In genomic region chr8:86808990-86809960, GRCm38 (mm10) we compare ENCODE assay signal across 19 mouse cellular contexts.
DNase-seq lines count a peak whose midpoint lies in the region; ATAC-seq lines count a peak whose summit lies in the region.
"Had no signal": no experiment of that assay in that cellular context is flagged by ENCODE, and none has a peak within 500 bp of the region (broad histone marks: within the 10 kb centered on the region; RNA-seq: fewer than 3 reads in every experiment).

No protein-coding gene starts in this region.

- H3K4me1 ChIP-seq in embryonic facial prominence, embryonic 12.5 days: no peaks in the 10 kb centered on the region
- no peaks in the 10 kb centered on the region for H3K4me1 ChIP-seq in embryonic facial prominence, embryonic 10.5 days
- H3K4me1 ChIP-seq in liver, embryonic 16.5 days (ENCODE audit: control insufficient read depth, low read depth, low read length): no peaks in the 10 kb centered on the region
- no peaks in the 10 kb centered on the region for H3K4me1 ChIP-seq in embryonic facial prominence, embryonic 14.5 days (ENCODE audit: control insufficient read depth, insufficient read depth, low read length)
- H3K4me1 ChIP-seq: hindbrain, embryonic 12.5 days; intestine, embryonic 15.5 days; liver, embryonic 13.5 days had no signal

- peak; percentile 28; the same call in 1 of the 2 replicates for ATAC-seq in embryonic facial prominence, embryonic 12.5 days (ENCODE audit: insufficient number of reproducible peaks, insufficient read depth, low FRiP score, low TSS enrichment)
- 0 out of 2 replicates have a peak, but pooled peaks have one; percentile 13 for ATAC-seq in liver, embryonic 16.5 days (ENCODE audit: low read depth)
- peak; percentile 65; the same call in 1 of the 2 replicates for ATAC-seq in embryonic facial prominence, embryonic 14.5 days (ENCODE audit: low read depth)
- 0 out of 2 replicates have a peak, but pooled peaks have one; percentile 49 for ATAC-seq in megakaryocyte, adult 5-6 weeks (ENCODE audit: poor library complexity, severe bottlenecking)
- ATAC-seq in megakaryocyte-erythroid progenitor cell, adult 5-6 weeks (replicated peaks; ENCODE audit: low FRiP score, low TSS enrichment, poor library complexity, severe bottlenecking): no peak
- ATAC-seq: forebrain, embryonic 14.5 days; hindbrain, postnatal 0 days; intestine, embryonic 15.5 days had no signal

- no peaks in the 10 kb centered on the region for H3K27me3 ChIP-seq in embryonic facial prominence, embryonic 12.5 days
- no peaks in the 10 kb centered on the region for H3K27me3 ChIP-seq in embryonic facial prominence, embryonic 10.5 days (replicated peaks; ENCODE audit: low read depth, poor library complexity, severe bottlenecking)
- H3K27me3 ChIP-seq in liver, embryonic 16.5 days (ENCODE audit: control insufficient read depth, insufficient read depth, low read depth, low read length): no peaks in the 10 kb centered on the region
- no peaks in the 10 kb centered on the region for H3K27me3 ChIP-seq in embryonic facial prominence, embryonic 14.5 days (replicated peaks; ENCODE audit: control insufficient read depth, insufficient read depth, low read length)
- H3K27me3 ChIP-seq: hindbrain, embryonic 12.5 days; intestine, embryonic 15.5 days had no signal

- H3K27ac ChIP-seq in embryonic facial prominence, embryonic 12.5 days: no peak overlapping the region
- H3K27ac ChIP-seq in embryonic facial prominence, embryonic 10.5 days (replicated peaks): no peak overlapping the region
- no peak overlapping the region for H3K27ac ChIP-seq in liver, embryonic 16.5 days (ENCODE audit: low read length)
- no peak overlapping the region for H3K27ac ChIP-seq in embryonic facial prominence, embryonic 14.5 days (replicated peaks; ENCODE audit: low read depth, low read length)
- H3K27ac ChIP-seq: heart, embryonic 10.5 days; hindbrain, embryonic 12.5 days; hindbrain, postnatal 0 days; intestine, embryonic 15.5 days; liver, embryonic 13.5 days had no signal

- 78% methylated on average over 15 of the region's 15 CpGs for WGBS in embryonic facial prominence, embryonic 12.5 days
- 84% methylated on average over 15 of the region's 15 CpGs for WGBS in embryonic facial prominence, embryonic 10.5 days
- WGBS in liver, embryonic 16.5 days (ENCODE audit: insufficient replicate concordance): 49% methylated on average over 15 of the region's 15 CpGs
- 79% methylated on average over 13 of the region's 15 CpGs for WGBS in embryonic facial prominence, embryonic 14.5 days

- no peaks in the 10 kb centered on the region for H3K9me3 ChIP-seq in embryonic facial prominence, embryonic 12.5 days
- no peaks in the 10 kb centered on the region for H3K9me3 ChIP-seq in embryonic facial prominence, embryonic 10.5 days
- H3K9me3 ChIP-seq in liver, embryonic 16.5 days (replicated peaks; ENCODE audit: control insufficient read depth, low read length): no peaks in the 10 kb centered on the region
- no peaks in the 10 kb centered on the region for H3K9me3 ChIP-seq in embryonic facial prominence, embryonic 14.5 days (ENCODE audit: control insufficient read depth, low read length)
- H3K9me3 ChIP-seq: heart, embryonic 10.5 days; hindbrain, embryonic 12.5 days; intestine, embryonic 15.5 days; liver, embryonic 13.5 days had no signal

- H3K4me2 ChIP-seq in embryonic facial prominence, embryonic 12.5 days (replicated peaks): no peak overlapping the region
- no peak overlapping the region for H3K4me2 ChIP-seq in liver, embryonic 16.5 days (ENCODE audit: low read depth, low read length)
- H3K4me2 ChIP-seq in embryonic facial prominence, embryonic 14.5 days (ENCODE audit: low read depth, low read length): no peak overlapping the region
- H3K4me2 ChIP-seq: hindbrain, embryonic 12.5 days; intestine, embryonic 15.5 days; liver, embryonic 13.5 days had no signal

- H3K36me3 ChIP-seq in embryonic facial prominence, embryonic 12.5 days: no peaks in the 10 kb centered on the region
- no peaks in the 10 kb centered on the region for H3K36me3 ChIP-seq in embryonic facial prominence, embryonic 10.5 days (replicated peaks)
- no peaks in the 10 kb centered on the region for H3K36me3 ChIP-seq in liver, embryonic 16.5 days (ENCODE audit: control insufficient read depth, insufficient read depth)
- H3K36me3 ChIP-seq in embryonic facial prominence, embryonic 14.5 days (ENCODE audit: control insufficient read depth, insufficient read depth, low read length): no peaks in the 10 kb centered on the region
- H3K36me3 ChIP-seq: heart, embryonic 10.5 days; hindbrain, embryonic 12.5 days; intestine, embryonic 15.5 days; liver, embryonic 13.5 days had no signal

- DNase-seq in embryonic facial prominence, embryonic 10.5 days (ENCODE audit: low spot score): no peak
- no peak for DNase-seq in liver
- DNase-seq in embryonic facial prominence, embryonic 14.5 days (ENCODE audit: low spot score): no peak
- DNase-seq in right cerebral cortex, adult 18-20 months: no peak
- DNase-seq: adrenal gland, adult 8-10 months; gastrocnemius, postnatal 25 days; heart, postnatal 36 days; liver, embryonic 13.5 days; lung, adult 2 months; thymus, postnatal 4 days had no signal

- H3K9ac ChIP-seq in embryonic facial prominence, embryonic 12.5 days: no peak overlapping the region
- H3K9ac ChIP-seq in liver, embryonic 16.5 days (ENCODE audit: low read depth, low read length): no peak overlapping the region
- no peak overlapping the region for H3K9ac ChIP-seq in embryonic facial prominence, embryonic 14.5 days (ENCODE audit: low read depth, low read length)
- H3K9ac ChIP-seq: hindbrain, embryonic 12.5 days; intestine, embryonic 15.5 days; liver, embryonic 13.5 days had no signal

- H3K4me3 ChIP-seq in embryonic facial prominence, embryonic 12.5 days: no peak overlapping the region
- no peak overlapping the region for H3K4me3 ChIP-seq in embryonic facial prominence, embryonic 10.5 days
- no peak overlapping the region for H3K4me3 ChIP-seq in liver, embryonic 16.5 days (ENCODE audit: low read depth, low read length)
- H3K4me3 ChIP-seq in embryonic facial prominence, embryonic 14.5 days (ENCODE audit: low read depth, low read length): no peak overlapping the region
- H3K4me3 ChIP-seq: heart, embryonic 10.5 days; hindbrain, embryonic 12.5 days; intestine, embryonic 15.5 days; liver, embryonic 13.5 days had no signal
